Mouse (Mus musculus): Measurements from ENCODE around the gene Mrpl11.

- TF ChIP-seq CTCF (conservative IDR thresholded peaks at IDR 0.05; ENCODE audit: insufficient read depth, insufficient read length, low read depth, low read length) (no peak), POLR2A (IDR thresholded peaks at IDR 0.05; ENCODE audit: low read depth, low read length) (no peak)
Observed at GRCm38 (mm10) chr19:4919652-4920051, 42.3 kb upstream of the Mrpl11 start.

Data from kidney, adult 2 months (tissue).